Mouse (Mus musculus): ENCODE data around the gene Elmo1. TPM values are rescaled to one million over a fixed set of nuclear protein-coding genes. Genes with fewer than 3 reads are reported as not detected.

Elmo1 gene
- total and polyA plus RNA-seq, 3 experiments, result 5.2 to 7.6 TPM; not detected in 1

- Histone ChIP-seq H3K79me2 (ENCODE audit: control insufficient read depth, insufficient read depth, low read length, poor library complexity) (no peaks in the 10 kb centered on the region), H3K4me3 (ENCODE audit: control insufficient read depth in 1 of 2, insufficient read depth in 1 of 2, low read depth in 2 of 2, low read length in 2 of 2) (no peak overlapping the region), H3K9me3 (replicated peaks; ENCODE audit: insufficient read depth, low read length) (no peaks in the 10 kb centered on the region), H3K4me1 (ENCODE audit: control insufficient read depth in 1 of 2, insufficient read depth in 2 of 2, low read length in 2 of 2) (no peaks in the 10 kb centered on the region), H3K36me3 (ENCODE audit: control insufficient read depth in 1 of 2, insufficient read depth in 2 of 2, low read length in 2 of 2) (no peaks in the 10 kb centered on the region), H3K27me3 (ENCODE audit: control insufficient read depth in 1 of 2, insufficient read depth in 2 of 2, low read length in 2 of 2) (no peaks in the 10 kb centered on the region), H3K27ac (ENCODE audit: control insufficient read depth, low read depth, low read length) (no peak overlapping the region), H3K9ac (ENCODE audit: control insufficient read depth, low read depth, low read length, poor library complexity, severe bottlenecking) (no peak overlapping the region)
- TF ChIP-seq POLR2A (IDR thresholded peaks at IDR 0.05; ENCODE audit: control insufficient read depth in 1 of 2, insufficient read depth in 1 of 2, low read depth in 1 of 2, low read length in 2 of 2, poor library complexity in 1 of 2) (no peak), NRF1 (IDR thresholded peaks at IDR 0.05; ENCODE audit: insufficient read depth, low read depth, low read length, poor library complexity, severe bottlenecking) (no peak)
- DNase-seq (ENCODE audit: low read depth, low spot score), result no peak
Measured at GRCm38 (mm10) chr13:20537487-20537886, 447.1 kb downstream of the Elmo1 start.

GRCm38 (mm10) chr13:20538216-20539070 lies 448.0 kb downstream of the Elmo1 start:
- H3K9ac ChIP-seq (ENCODE audit: control insufficient read depth, low read depth, low read length, poor library complexity, severe bottlenecking), result no peak overlapping the region
- no peaks in the 10 kb centered on the region for H3K4me1 ChIP-seq (ENCODE audit: control insufficient read depth in 1 of 2, insufficient read depth in 2 of 2, low read length in 2 of 2)
- no peaks in the 10 kb centered on the region for H3K27me3 ChIP-seq (ENCODE audit: control insufficient read depth in 1 of 2, insufficient read depth in 2 of 2, low read length in 2 of 2)
- DNase-seq (ENCODE audit: low read depth, low spot score), result no peak
- no peaks in the 10 kb centered on the region for H3K79me2 ChIP-seq (ENCODE audit: control insufficient read depth, insufficient read depth, low read length, poor library complexity)
- no peak for TF ChIP-seq TBP (IDR thresholded peaks at IDR 0.05; ENCODE audit: low read depth, low read length)
- TF ChIP-seq EP300 (IDR thresholded peaks at IDR 0.05; ENCODE audit: low read depth in 1 of 2, low read length in 2 of 2), result no peak
- TF ChIP-seq ZMIZ1 (IDR thresholded peaks at IDR 0.05; ENCODE audit: low read depth, low read length), result no peak
- TF ChIP-seq USF1 (IDR thresholded peaks at IDR 0.05; ENCODE audit: low read depth, low read length), result no peak
- no peak for TF ChIP-seq NELFE (IDR thresholded peaks at IDR 0.05; ENCODE audit: low read depth, low read length)
- TF ChIP-seq SMC3 (IDR thresholded peaks at IDR 0.05; ENCODE audit: low read depth, low read length), result no peak
- no peak for TF ChIP-seq ZC3H11A (IDR thresholded peaks at IDR 0.05; ENCODE audit: low read depth, low read length)
- no peak for TF ChIP-seq SIN3A (IDR thresholded peaks at IDR 0.05; ENCODE audit: low read length)
- TF ChIP-seq MEF2A (IDR thresholded peaks at IDR 0.05; ENCODE audit: extremely low read depth, insufficient replicate concordance, low read depth, low read length, poor library complexity, severe bottlenecking), result no peak
- TF ChIP-seq POLR2A (IDR thresholded peaks at IDR 0.05; ENCODE audit: control insufficient read depth in 1 of 2, insufficient read depth in 1 of 2, low read depth in 1 of 2, low read length in 2 of 2, poor library complexity in 1 of 2), result no peak
- TF ChIP-seq GATA1 (IDR thresholded peaks at IDR 0.05; ENCODE audit: low read depth, low read length), result no peak
- no peak for TF ChIP-seq MAFK (IDR thresholded peaks at IDR 0.05; ENCODE audit: borderline replicate concordance, low read depth, low read length)
- TF ChIP-seq TAL1 (IDR thresholded peaks at IDR 0.05; ENCODE audit: low read length), result no peak
- no peak for TF ChIP-seq MYC (IDR thresholded peaks at IDR 0.05; ENCODE audit: low read depth, low read length)
- no peak for TF ChIP-seq KAT2A (conservative IDR thresholded peaks at IDR 0.05; ENCODE audit: low read depth, low read length)
- TF ChIP-seq HCFC1 (IDR thresholded peaks at IDR 0.05; ENCODE audit: low read depth, low read length), result no peak
- no peak for TF ChIP-seq MAX (IDR thresholded peaks at IDR 0.05; ENCODE audit: low read length)
- TF ChIP-seq E2F4 (IDR thresholded peaks at IDR 0.05; ENCODE audit: borderline replicate concordance, low read depth, low read length), result no peak
- TF ChIP-seq TCF12 (IDR thresholded peaks at IDR 0.05; ENCODE audit: low read depth, low read length), result no peak
- TF ChIP-seq UBTF (IDR thresholded peaks at IDR 0.05; ENCODE audit: borderline replicate concordance, insufficient read depth, low read depth, low read length), result no peak
- no peaks in the 10 kb centered on the region for H3K36me3 ChIP-seq (ENCODE audit: control insufficient read depth in 1 of 2, insufficient read depth in 2 of 2, low read length in 2 of 2)
- no peaks in the 10 kb centered on the region for H3K9me3 ChIP-seq (replicated peaks; ENCODE audit: insufficient read depth, low read length)
- no peak overlapping the region for H3K4me3 ChIP-seq (ENCODE audit: control insufficient read depth in 1 of 2, insufficient read depth in 1 of 2, low read depth in 2 of 2, low read length in 2 of 2)
- no peak overlapping the region for H3K27ac ChIP-seq (ENCODE audit: control insufficient read depth, low read depth, low read length)
